Mouse (Mus musculus) myocyte (in vitro differentiated cells): ENCODE data around the gene Atp6v0d1.
A peak's percentile ranks its signal among the peaks of the same experiment; 100 is the strongest.

ENCODE experiments used
- E2F4 ChIP-seq: IDR thresholded peaks from one replicate; pipeline ENCODE4 v1.6.1; 2011; ENCODE audit warnings: mild to moderate bottlenecking, control low read depth, moderate library complexity; ENCODE audit not compliant: insufficient read depth
- MYOG ChIP-seq, 3 experiments: IDR thresholded peaks; one replicate each; pipeline ENCODE4 v1.6.1; 2011; ENCODE audit warnings: control low read depth in 2 of 3, low read depth in 2 of 3, mild to moderate bottlenecking in 2 of 3; ENCODE audit not compliant: insufficient read length in 2 of 3, control insufficient read depth in 1 of 3, insufficient read depth in 1 of 3
- POLR2A ChIP-seq: IDR thresholded peaks from one replicate; pipeline ENCODE4 v1.6.1; 2011; ENCODE audit warnings: low read depth, mild to moderate bottlenecking, control low read depth, moderate library complexity; ENCODE audit not compliant: insufficient read length
- TCF12 ChIP-seq: IDR thresholded peaks from one replicate; pipeline ENCODE4 v1.6.1; 2011; ENCODE audit warnings: mild to moderate bottlenecking, control low read depth; ENCODE audit not compliant: poor library complexity, insufficient read depth, severe bottlenecking
- USF1 ChIP-seq: IDR thresholded peaks from one replicate; pipeline ENCODE4 v1.6.1; 2011; ENCODE audit warnings: low read depth, mild to moderate bottlenecking, control low read depth, moderate library complexity

GRCm38 (mm10) chr8:105483212-105484029, 82.4 kb downstream of the Atp6v0d1 start:
- TF ChIP-seq E2F4 (no peak), POLR2A (no peak), TCF12 (no peak), MYOG (IDR thresholded peaks at IDR 0.05; ENCODE audit: control insufficient read depth in 1 of 3, insufficient read depth in 1 of 3, insufficient read length in 2 of 3, low read depth in 2 of 3) (peak in 1 of 3 experiments; percentile 15), USF1 (no peak)
